Mouse (Mus musculus) stomach, embryonic 16.5 days (tissue): ENCODE results near the gene Kremen1. TPM values are rescaled to one million over a fixed set of nuclear protein-coding genes. Genes with fewer than 3 reads are reported as not detected.

Experiments used
- ATAC-seq: fragments of 200-750 bp; cut with Nextera tagmentation; 2 replicates; pipeline ENCODE4 v1.8.0; 2017; ENCODE audit warnings: moderate number of reproducible peaks, moderate TSS enrichment; ENCODE audit not compliant: insufficient read depth, low FRiP score
- H3K27ac ChIP-seq: fragments of 300-500 bp; sonication (generic); 2 replicates; pipeline ENCODE4 v1.5.1; 2014; ENCODE audit warnings: low read length
- H3K27me3 ChIP-seq: fragments of 300-500 bp; sonication (generic); 2 replicates; pipeline ENCODE4 v1.6.1; 2014; ENCODE audit warnings: low read length, control low read depth, mixed read lengths; ENCODE audit not compliant: control insufficient read depth, insufficient read depth
- H3K36me3 ChIP-seq: fragments of 300-500 bp; sonication (generic); 2 replicates; pipeline ENCODE4 v1.6.1; 2014; ENCODE audit warnings: low read length; ENCODE audit not compliant: control insufficient read depth, insufficient read depth
- H3K4me1 ChIP-seq: fragments of 300-500 bp; sonication (generic); 2 replicates; pipeline ENCODE4 v1.6.1; 2014; ENCODE audit warnings: low read length, control low read depth, mixed read lengths; ENCODE audit not compliant: control insufficient read depth, insufficient read depth
- H3K4me2 ChIP-seq: fragments of 300-500 bp; sonication (generic); 2 replicates; pipeline ENCODE4 v1.6.1; 2014; ENCODE audit warnings: low read depth, low read length, mixed read lengths
- H3K4me3 ChIP-seq: fragments of 300-500 bp; sonication (generic); replicated peaks from 2 replicates; pipeline ENCODE4 v1.5.1; 2014; ENCODE audit warnings: mild to moderate bottlenecking, low read length
- H3K9ac ChIP-seq: fragments of 300-500 bp; sonication (generic); 2 replicates; pipeline ENCODE4 v1.6.1; 2014; ENCODE audit warnings: low read length
- H3K9me3 ChIP-seq: fragments of 300-500 bp; sonication (generic); replicated peaks from 2 replicates; pipeline ENCODE4 v1.6.1; 2016; ENCODE audit warnings: low read length, control low read depth; ENCODE audit not compliant: control insufficient read depth
- WGBS: fragments of 180-500 bp; shearing (Covaris S2); extraction: QIAGEN DNeasy Blood & Tissue Kit; methylation state at CpG from one replicate; pipeline ENCODE4 v1.1.7; 2014; 5-methylcytosine and 5-hydroxymethylcytosine counted together
- polyA plus RNA-seq: library from polyadenylated mRNA; unstranded; fragments of >200 nt; fragmentation: Nextera tagmentation; extraction: Ambion mirVana; gene quantifications from 2 replicates; pipeline ENCODE4 v1.2.1, GENCODE M21; 2015

Kremen1 gene
- polyA plus RNA-seq, 1 experiment from 2014 or later, result 24.0 TPM

- peak within 1 kb of the TSS; percentile 87 for H3K9ac ChIP-seq
- no peaks in the 10 kb centered on the region for H3K27me3 ChIP-seq
- H3K27ac ChIP-seq, result peak within 1 kb of the TSS; percentile 60; the same call in 1 of the 2 replicates
- under 1% methylated on average over 43 of the region's 53 CpGs for WGBS
- peak within 1 kb of the TSS; percentile 69 for H3K4me3 ChIP-seq
- H3K9me3 ChIP-seq, result no peaks in the 10 kb centered on the region
- peak; percentile 34; the same call in 1 of the 2 replicates for ATAC-seq
- peak within 1 kb of the TSS; percentile 94 for H3K4me2 ChIP-seq
- H3K4me1 ChIP-seq, result peaks cover 34% of the 10 kb centered on the region
- H3K36me3 ChIP-seq, result no peaks in the 10 kb centered on the region
Observed at GRCm38 (mm10) chr11:5151680-5152337, 109.5 kb downstream of the Kremen1 start, which contains the start of gene Emid1. Gene Emid1 (minus strand): TSS chr11:5152257.

- H3K9me3 ChIP-seq, result no peaks in the 10 kb centered on the region
- no peak for ATAC-seq
- H3K27ac ChIP-seq, result peak overlapping the region; percentile 60; the same call in 1 of the 2 replicates
- H3K4me3 ChIP-seq, result peak overlapping the region; percentile 69
- H3K4me2 ChIP-seq, result peak overlapping the region; percentile 94
- peak overlapping the region; percentile 87 for H3K9ac ChIP-seq
- H3K4me1 ChIP-seq, result peaks cover 34% of the 10 kb centered on the region
- H3K36me3 ChIP-seq, result no peaks in the 10 kb centered on the region
- 47% methylated on average over 4 of the region's 4 CpGs for WGBS
- no peaks in the 10 kb centered on the region for H3K27me3 ChIP-seq
Observed at GRCm38 (mm10) chr11:5151247-5151630, 110.1 kb downstream of the Kremen1 start.

- 64% methylated on average over 9 of the region's 9 CpGs for WGBS
- H3K9me3 ChIP-seq, result no peaks in the 10 kb centered on the region
- no peak overlapping the region; the same call in 1 of the 2 replicates for H3K27ac ChIP-seq
- ATAC-seq, result no peak
- peaks cover 32% of the 10 kb centered on the region for H3K4me1 ChIP-seq
- no peaks in the 10 kb centered on the region for H3K36me3 ChIP-seq
- H3K9ac ChIP-seq, result peak overlapping the region; percentile 87
- peak overlapping the region; percentile 69 for H3K4me3 ChIP-seq
- no peaks in the 10 kb centered on the region for H3K27me3 ChIP-seq
- peak overlapping the region; percentile 94 for H3K4me2 ChIP-seq
Observed at GRCm38 (mm10) chr11:5150416-5151246, 110.7 kb downstream of the Kremen1 start.

- no peak for ATAC-seq
- Histone ChIP-seq H3K9me3 (no peaks in the 10 kb centered on the region), H3K4me3 (no peak overlapping the region), H3K27me3 (no peaks in the 10 kb centered on the region), H3K9ac (0 out of 2 replicates have a peak overlapping the region, but pooled peaks have one; percentile 19), H3K27ac (no peak overlapping the region), H3K4me1 (peaks cover 25% of the 10 kb centered on the region), H3K4me2 (peak overlapping the region; percentile 37), H3K36me3 (no peaks in the 10 kb centered on the region)
- 76% methylated on average over 9 of the region's 9 CpGs for WGBS
Observed at GRCm38 (mm10) chr11:5149955-5150354, 111.4 kb downstream of the Kremen1 start.

GRCm38 (mm10) chr11:5149249-5149648 is 112.1 kb downstream of the Kremen1 start:
- no peaks in the 10 kb centered on the region for H3K9me3 ChIP-seq
- no peaks in the 10 kb centered on the region for H3K27me3 ChIP-seq
- 27% methylated on average over 7 of the region's 7 CpGs for WGBS
- no peaks in the 10 kb centered on the region for H3K36me3 ChIP-seq
- peak overlapping the region; percentile 9; the same call in 1 of the 2 replicates for H3K27ac ChIP-seq
- peak overlapping the region; percentile 43 for H3K9ac ChIP-seq
- no peak overlapping the region for H3K4me3 ChIP-seq
- peak overlapping the region; percentile 37 for H3K4me2 ChIP-seq
- H3K4me1 ChIP-seq, result peaks cover 22% of the 10 kb centered on the region
- peak; percentile 54; the same call in 1 of the 2 replicates for ATAC-seq

GRCm38 (mm10) chr11:5145600-5145999 is 115.8 kb downstream of the Kremen1 start:
- Histone ChIP-seq H3K9ac (no peak overlapping the region), H3K27me3 (no peaks in the 10 kb centered on the region), H3K9me3 (no peaks in the 10 kb centered on the region), H3K27ac (no peak overlapping the region), H3K4me1 (peaks cover 30% of the 10 kb centered on the region), H3K36me3 (no peaks in the 10 kb centered on the region), H3K4me2 (no peak overlapping the region), H3K4me3 (no peak overlapping the region)
- 79% methylated on average over 3 of the region's 3 CpGs for WGBS
- no peak for ATAC-seq

GRCm38 (mm10) chr11:5141965-5142364 is 119.4 kb downstream of the Kremen1 start:
- H3K36me3 ChIP-seq, result no peaks in the 10 kb centered on the region
- no peak overlapping the region for H3K4me2 ChIP-seq
- no peaks in the 10 kb centered on the region for H3K9me3 ChIP-seq
- no peak overlapping the region for H3K9ac ChIP-seq
- H3K4me1 ChIP-seq, result peaks cover 39% of the 10 kb centered on the region
- no peak overlapping the region for H3K4me3 ChIP-seq
- 55% methylated on average over 2 of the region's 2 CpGs for WGBS
- no peaks in the 10 kb centered on the region for H3K27me3 ChIP-seq
- ATAC-seq, result no peak
- 0 out of 2 replicates have a peak overlapping the region, but pooled peaks have one; percentile 4 for H3K27ac ChIP-seq
